Mouse (Mus musculus) thymus, postnatal 4 days (tissue): ENCODE data around the gene Pdzrn4.

ENCODE experiments used
- DNase-seq: peaks from one replicate; pipeline ENCODE4 v3.0.0; 2021

Pdzrn4 gene

GRCm38 (mm10) chr15:92587431-92587830 is 190.8 kb downstream of the Pdzrn4 start:
- no peak for DNase-seq

GRCm38 (mm10) chr15:92594721-92595120 is 198.0 kb downstream of the Pdzrn4 start:
- no peak for DNase-seq

- no peak for DNase-seq
These were observed 200.5 kb downstream of the Pdzrn4 start for GRCm38 (mm10) chr15:92597011-92597780.

- no peak for DNase-seq
These were observed 202.0 kb downstream of the Pdzrn4 start for GRCm38 (mm10) chr15:92598380-92599295.

GRCm38 (mm10) chr15:92599381-92599780 is 202.7 kb downstream of the Pdzrn4 start:
- DNase-seq: no peak

GRCm38 (mm10) chr15:92610866-92611265 is 214.2 kb downstream of the Pdzrn4 start:
- no peak for DNase-seq

- DNase-seq: no peak
These were observed 215.7 kb downstream of the Pdzrn4 start for GRCm38 (mm10) chr15:92612386-92612785.

GRCm38 (mm10) chr15:92613228-92613627 is 216.5 kb downstream of the Pdzrn4 start:
- no peak for DNase-seq

- no peak for DNase-seq
These were observed 225.1 kb downstream of the Pdzrn4 start for GRCm38 (mm10) chr15:92621731-92622234.

- no peak for DNase-seq
These were observed 225.6 kb downstream of the Pdzrn4 start for GRCm38 (mm10) chr15:92622323-92622722.

- DNase-seq: no peak
These were observed 232.5 kb downstream of the Pdzrn4 start for GRCm38 (mm10) chr15:92629172-92629571.

- DNase-seq: no peak
These were observed 237.4 kb downstream of the Pdzrn4 start for GRCm38 (mm10) chr15:92634044-92634610.

GRCm38 (mm10) chr15:92640212-92641082 is 243.8 kb downstream of the Pdzrn4 start:
- DNase-seq: no peak

GRCm38 (mm10) chr15:92671279-92672051 is 274.8 kb downstream of the Pdzrn4 start:
- no peak for DNase-seq

GRCm38 (mm10) chr15:92676096-92676495 is 279.4 kb downstream of the Pdzrn4 start:
- DNase-seq: no peak

GRCm38 (mm10) chr15:92678377-92678776 is 281.7 kb downstream of the Pdzrn4 start:
- DNase-seq: no peak

- no peak for DNase-seq
These were observed 282.9 kb downstream of the Pdzrn4 start for GRCm38 (mm10) chr15:92679541-92679940.

- DNase-seq: no peak
These were observed 299.7 kb downstream of the Pdzrn4 start for GRCm38 (mm10) chr15:92696276-92696956.

GRCm38 (mm10) chr15:92704146-92704545 is 307.5 kb downstream of the Pdzrn4 start:
- DNase-seq: no peak

GRCm38 (mm10) chr15:92738676-92739075 is 342.0 kb downstream of the Pdzrn4 start:
- DNase-seq: no peak

- no peak for DNase-seq
These were observed 343.2 kb downstream of the Pdzrn4 start for GRCm38 (mm10) chr15:92739887-92740286.
